Mouse (Mus musculus) heart, embryonic 16.5 days (tissue): ENCODE data around the gene Ttll12. TPM values are rescaled to one million over a fixed set of nuclear protein-coding genes. Genes with fewer than 3 reads are reported as not detected.

Source experiments
- ATAC-seq: fragments of 200-750 bp; cut with Nextera tagmentation; replicated peaks from 2 replicates; pipeline ENCODE4 v1.8.0; 2017; ENCODE audit warnings: moderate number of reproducible peaks; ENCODE audit not compliant: insufficient read depth, low FRiP score; ENCODE audit errors: extremely low read depth
- H3K27ac ChIP-seq: fragments of 300-500 bp; sonication (generic); 2 replicates; pipeline ENCODE4 v1.5.1; 2014; ENCODE audit warnings: mild to moderate bottlenecking, low read length, control low read depth, moderate library complexity
- H3K27me3 ChIP-seq: fragments of 300-500 bp; sonication (generic); 2 replicates; pipeline ENCODE4 v1.6.1; 2014; ENCODE audit warnings: low read length, mixed read lengths; ENCODE audit not compliant: control insufficient read depth, insufficient read depth
- H3K36me3 ChIP-seq: fragments of 300-500 bp; sonication (generic); 2 replicates; pipeline ENCODE4 v1.6.1; 2014; ENCODE audit not compliant: control insufficient read depth, insufficient read depth
- H3K4me1 ChIP-seq: fragments of 300-500 bp; sonication (generic); 2 replicates; pipeline ENCODE4 v1.6.1; 2014; ENCODE audit warnings: low read length, mixed read lengths; ENCODE audit not compliant: control insufficient read depth, insufficient read depth
- H3K4me2 ChIP-seq: fragments of 300-500 bp; sonication (generic); 2 replicates; pipeline ENCODE4 v1.6.1; 2014; ENCODE audit warnings: low read depth, mild to moderate bottlenecking, control low read depth, low read length
- H3K4me3 ChIP-seq: fragments of 300-500 bp; sonication (generic); 2 replicates; pipeline ENCODE4 v1.5.1; 2014; ENCODE audit warnings: mild to moderate bottlenecking, control low read depth, low read length
- H3K9ac ChIP-seq: fragments of 300-500 bp; sonication (generic); 2 replicates; pipeline ENCODE4 v1.6.1; 2014; ENCODE audit warnings: low read length, control low read depth
- H3K9me3 ChIP-seq: fragments of 300-500 bp; sonication (generic); replicated peaks from 2 replicates; pipeline ENCODE4 v1.6.1; 2016; ENCODE audit warnings: low read length; ENCODE audit not compliant: control insufficient read depth
- WGBS: fragments of 180-500 bp; shearing (Covaris S2); extraction: QIAGEN DNeasy Blood & Tissue Kit; methylation state at CpG from one replicate; pipeline ENCODE4 v1.1.7; 2014; 5-methylcytosine and 5-hydroxymethylcytosine counted together
- polyA plus RNA-seq: library from polyadenylated mRNA; unstranded; fragments of >200 nt; fragmentation: Nextera tagmentation; extraction: Ambion mirVana; gene quantifications from 2 replicates; pipeline ENCODE4 v1.2.1, GENCODE M21; 2015

Gene Ttll12
- polyA plus RNA-seq: 18.8 and 20.7 TPM in 2 replicates

- no peaks in the 10 kb centered on the region for H3K9me3 ChIP-seq
- no peaks in the 10 kb centered on the region for H3K27me3 ChIP-seq
- WGBS: under 1% methylated on average over 68 of the region's 68 CpGs
- H3K4me2 ChIP-seq: peak within 1 kb of the TSS; percentile 88
- H3K27ac ChIP-seq: peak within 1 kb of the TSS; percentile 66; the same call in 1 of the 2 replicates
- H3K9ac ChIP-seq: peak within 1 kb of the TSS; percentile 80
- ATAC-seq: peak; percentile 92
- peaks cover 17% of the 10 kb centered on the region for H3K4me1 ChIP-seq
- no peaks in the 10 kb centered on the region for H3K36me3 ChIP-seq
- peak within 1 kb of the TSS; percentile 76 for H3K4me3 ChIP-seq
Observed at GRCm38 (mm10) chr15:83594513-83595363, at the start of gene Ttll12. Gene Ttll12 (minus strand): TSS chr15:83595157.

GRCm38 (mm10) chr15:83642518-83642917 is 47.6 kb upstream of the Ttll12 start:
- 87% methylated on average over 6 of the region's 6 CpGs for WGBS
- Histone ChIP-seq H3K9me3 (no peaks in the 10 kb centered on the region), H3K4me2 (no peak overlapping the region), H3K36me3 (no peaks in the 10 kb centered on the region), H3K4me3 (no peak overlapping the region), H3K4me1 (peaks cover 14% of the 10 kb centered on the region), H3K27me3 (no peaks in the 10 kb centered on the region), H3K27ac (no peak overlapping the region), H3K9ac (no peak overlapping the region)
- no peak for ATAC-seq

- H3K9me3 ChIP-seq: no peaks in the 10 kb centered on the region
- no peak overlapping the region for H3K27ac ChIP-seq
- no peak overlapping the region for H3K9ac ChIP-seq
- WGBS: 43% methylated on average over 4 of the region's 4 CpGs
- no peak overlapping the region for H3K4me2 ChIP-seq
- no peak overlapping the region for H3K4me3 ChIP-seq
- peaks cover 20% of the 10 kb centered on the region for H3K4me1 ChIP-seq
- no peak for ATAC-seq
- no peaks in the 10 kb centered on the region for H3K27me3 ChIP-seq
- H3K36me3 ChIP-seq: no peaks in the 10 kb centered on the region
Observed at GRCm38 (mm10) chr15:83640208-83640607, 45.3 kb upstream of the Ttll12 start.

DNA sequence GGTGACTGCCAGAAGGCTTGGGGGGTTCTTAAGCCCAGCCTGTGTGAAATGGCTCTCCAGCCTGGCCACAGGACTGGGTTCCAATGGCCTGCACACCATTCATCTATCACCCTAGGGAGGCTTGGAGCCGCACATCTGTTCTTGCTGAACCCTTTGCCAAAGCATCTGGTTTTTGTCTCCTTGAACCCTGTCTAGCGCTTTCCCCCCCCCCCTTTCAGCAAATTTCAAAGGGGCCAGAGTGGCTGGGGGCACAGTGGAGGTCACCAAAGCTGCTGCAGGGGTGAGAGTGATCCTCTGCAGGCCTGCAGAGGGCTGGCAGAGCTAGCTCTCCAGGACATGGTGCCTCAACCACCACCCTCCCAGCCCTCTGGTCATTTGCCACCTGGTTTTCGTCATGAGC is 44.2 kb upstream of the Ttll12 start:
- Histone ChIP-seq H3K9me3 (no peaks in the 10 kb centered on the region), H3K4me1 (peaks cover 20% of the 10 kb centered on the region), H3K27me3 (no peaks in the 10 kb centered on the region), H3K9ac (no peak overlapping the region), H3K27ac (no peak overlapping the region), H3K36me3 (no peaks in the 10 kb centered on the region), H3K4me3 (no peak overlapping the region), H3K4me2 (no peak overlapping the region)
- peak; percentile 77 for ATAC-seq
- WGBS: 23% methylated on average over 3 of the region's 3 CpGs

GRCm38 (mm10) chr15:83638196-83638899 is 43.4 kb upstream of the Ttll12 start:
- no peak for ATAC-seq
- Histone ChIP-seq H3K4me1 (peaks cover 20% of the 10 kb centered on the region), H3K9ac (no peak overlapping the region), H3K36me3 (no peaks in the 10 kb centered on the region), H3K4me3 (no peak overlapping the region), H3K9me3 (no peaks in the 10 kb centered on the region), H3K27me3 (no peaks in the 10 kb centered on the region), H3K27ac (no peak overlapping the region), H3K4me2 (no peak overlapping the region)
- WGBS: 76% methylated on average over 20 of the region's 20 CpGs

DNA sequence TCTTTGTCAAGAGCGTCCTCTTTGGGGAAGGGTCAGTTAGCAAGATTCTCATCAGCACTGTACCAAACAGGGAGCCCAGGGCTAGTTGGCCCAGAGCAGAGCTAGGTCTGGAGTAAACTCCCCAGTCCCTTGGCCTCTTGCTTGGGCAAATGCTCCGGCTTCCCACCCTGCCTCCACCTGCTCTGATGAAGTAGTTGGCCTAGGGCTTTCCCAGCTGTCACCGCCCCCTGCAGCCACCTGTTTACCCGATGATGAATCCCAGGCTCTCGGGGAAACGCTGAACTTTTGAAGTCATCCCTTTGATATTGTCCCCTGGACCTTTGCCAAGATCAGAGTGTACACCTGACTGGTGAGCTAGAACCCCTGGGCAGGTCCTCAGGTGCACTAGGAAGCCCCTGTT is 41.8 kb upstream of the Ttll12 start:
- Histone ChIP-seq H3K4me3 (no peak overlapping the region), H3K9me3 (no peaks in the 10 kb centered on the region), H3K27me3 (no peaks in the 10 kb centered on the region), H3K4me1 (peaks cover 20% of the 10 kb centered on the region), H3K27ac (no peak overlapping the region), H3K36me3 (no peaks in the 10 kb centered on the region), H3K9ac (no peak overlapping the region), H3K4me2 (no peak overlapping the region)
- 44% methylated on average over 6 of the region's 6 CpGs for WGBS
- ATAC-seq: no peak

DNA sequence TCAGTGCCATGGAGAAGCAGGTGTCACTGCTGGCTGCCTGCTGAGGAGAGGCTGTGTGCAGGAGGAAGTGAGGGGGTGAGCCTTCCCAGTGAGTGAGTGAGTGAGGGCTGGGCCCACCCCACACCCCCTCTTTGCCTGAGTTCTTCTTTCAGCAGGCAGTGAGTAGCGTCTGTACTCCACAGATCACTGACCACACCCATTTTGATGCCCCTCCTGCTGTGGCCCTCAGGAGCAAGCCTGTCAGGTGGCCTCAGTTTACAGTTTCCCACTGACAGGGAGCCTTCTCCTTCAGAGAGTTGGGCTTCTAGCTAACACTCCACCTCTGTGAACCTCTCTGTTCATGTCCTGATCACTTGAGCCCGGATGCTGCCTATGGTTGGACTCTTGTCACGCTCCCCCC is 40.3 kb upstream of the Ttll12 start:
- no peaks in the 10 kb centered on the region for H3K36me3 ChIP-seq
- H3K9me3 ChIP-seq: no peaks in the 10 kb centered on the region
- no peak overlapping the region for H3K9ac ChIP-seq
- H3K27ac ChIP-seq: no peak overlapping the region
- H3K4me3 ChIP-seq: no peak overlapping the region
- no peak for ATAC-seq
- H3K27me3 ChIP-seq: no peaks in the 10 kb centered on the region
- H3K4me2 ChIP-seq: no peak overlapping the region
- WGBS: 67% methylated on average over 3 of the region's 3 CpGs
- H3K4me1 ChIP-seq: peaks cover 20% of the 10 kb centered on the region

GRCm38 (mm10) chr15:83634076-83634475 is 39.1 kb upstream of the Ttll12 start:
- Histone ChIP-seq H3K4me2 (no peak overlapping the region), H3K36me3 (no peaks in the 10 kb centered on the region), H3K27ac (no peak overlapping the region), H3K4me3 (no peak overlapping the region), H3K4me1 (peaks cover 13% of the 10 kb centered on the region), H3K9me3 (no peaks in the 10 kb centered on the region; the same call in 1 of the 2 replicates), H3K27me3 (no peaks in the 10 kb centered on the region), H3K9ac (no peak overlapping the region)
- 13% methylated on average over 1 of the region's 1 CpGs for WGBS
- no peak for ATAC-seq

DNA sequence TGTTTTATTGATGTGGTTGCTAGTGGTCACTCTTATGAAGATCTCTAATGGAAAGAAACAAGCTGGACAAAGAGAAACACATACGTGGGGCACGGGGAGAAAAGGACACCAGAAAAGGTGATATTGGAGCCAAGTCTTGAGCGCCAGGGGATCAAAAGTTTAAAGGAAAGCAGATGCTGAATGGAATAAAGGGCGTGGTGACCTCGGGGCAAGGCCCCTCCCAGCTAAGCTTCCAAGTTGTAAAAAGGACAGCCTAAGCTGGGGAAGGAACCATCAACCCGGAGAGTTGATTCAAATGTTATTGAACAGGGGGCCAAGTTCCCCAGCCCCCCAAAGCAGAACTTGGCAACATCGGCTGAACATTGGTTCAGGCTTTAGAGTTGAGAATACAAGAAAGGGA is 36.1 kb upstream of the Ttll12 start:
- no peak overlapping the region for H3K4me3 ChIP-seq
- H3K4me1 ChIP-seq: no peaks in the 10 kb centered on the region
- H3K9ac ChIP-seq: no peak overlapping the region
- H3K36me3 ChIP-seq: no peaks in the 10 kb centered on the region
- H3K27ac ChIP-seq: no peak overlapping the region
- no peak overlapping the region for H3K4me2 ChIP-seq
- no peaks in the 10 kb centered on the region; the same call in 1 of the 2 replicates for H3K9me3 ChIP-seq
- no peak for ATAC-seq
- H3K27me3 ChIP-seq: no peaks in the 10 kb centered on the region
- 81% methylated on average over 7 of the region's 7 CpGs for WGBS
